Mouse (Mus musculus) forebrain, postnatal 0 days (tissue): ENCODE data around the gene Tm2d3. TPM values are rescaled to one million over a fixed set of nuclear protein-coding genes. Genes with fewer than 3 reads are reported as not detected.

Experiments used
- ATAC-seq: fragments of 200-750 bp; cut with Nextera tagmentation; 2 replicates; pipeline ENCODE4 v1.8.0; 2017; ENCODE audit warnings: mild to moderate bottlenecking, moderate library complexity
- DNase-seq: peaks from one replicate; pipeline ENCODE4 v3.0.0-alpha.2; 2015
- H3K27ac ChIP-seq: fragments of 300-500 bp; sonication (generic); 2 replicates; pipeline ENCODE4 v1.5.1; 2014; ENCODE audit warnings: low read depth, mild to moderate bottlenecking, antibody characterized with exemption, low read length, moderate library complexity, mixed read lengths
- H3K27me3 ChIP-seq: fragments of 300-500 bp; sonication (generic); 2 replicates; pipeline ENCODE4 v1.6.1; 2014; ENCODE audit warnings: mild to moderate bottlenecking, low read length, mixed read lengths; ENCODE audit not compliant: insufficient read depth
- H3K36me3 ChIP-seq: fragments of 300-500 bp; sonication (generic); 2 replicates; pipeline ENCODE4 v1.6.1; 2014; ENCODE audit warnings: mild to moderate bottlenecking, moderate library complexity; ENCODE audit not compliant: insufficient read depth
- H3K4me1 ChIP-seq: fragments of 300-500 bp; sonication (generic); 2 replicates; pipeline ENCODE4 v1.6.1; 2014; ENCODE audit warnings: antibody characterized with exemption; ENCODE audit not compliant: insufficient read depth
- H3K4me2 ChIP-seq: fragments of 300-500 bp; sonication (generic); 2 replicates; pipeline ENCODE4 v1.6.1; 2014; ENCODE audit warnings: low read depth, mild to moderate bottlenecking, moderate library complexity
- H3K4me3 ChIP-seq: fragments of 300-500 bp; sonication (generic); 2 replicates; pipeline ENCODE4 v1.5.1; 2014; ENCODE audit warnings: low read depth, low read length, mixed read lengths
- H3K9ac ChIP-seq: fragments of 300-500 bp; sonication (generic); 2 replicates; pipeline ENCODE4 v1.6.1; 2014; ENCODE audit warnings: mild to moderate bottlenecking
- H3K9me3 ChIP-seq: fragments of 300-500 bp; sonication (generic); 2 replicates; pipeline ENCODE4 v1.6.1; 2016; ENCODE audit warnings: low read length
- CTCF ChIP-seq: sonication (generic); IDR thresholded peaks from 2 replicates; pipeline ENCODE4 v1.5.1; 2016; ENCODE audit warnings: antibody characterized with exemption, control low read depth, low read depth
- WGBS: fragments of 180-500 bp; shearing (Covaris S2); extraction: QIAGEN DNeasy Blood & Tissue Kit; methylation state at CpG from one replicate; pipeline ENCODE4 v1.1.7; 2014; 5-methylcytosine and 5-hydroxymethylcytosine counted together
- polyA plus RNA-seq: library from polyadenylated mRNA; unstranded; fragments of >200 nt; fragmentation: Nextera tagmentation; extraction: Ambion mirVana; gene quantifications from 2 replicates; pipeline ENCODE4 v1.2.1, GENCODE M21; 2015
- total RNA-seq: library from RNA; depleted of rRNA; stranded (reverse); fragments of >200 nt; gene quantifications from 2 replicates; pipeline ENCODE4 v1.2.3, GENCODE M21; 2014; rRNA removed

The Tm2d3 gene
- total and polyA plus RNA-seq, 2 experiments from 2014 or later = 94.6 to 105 TPM

DNA sequence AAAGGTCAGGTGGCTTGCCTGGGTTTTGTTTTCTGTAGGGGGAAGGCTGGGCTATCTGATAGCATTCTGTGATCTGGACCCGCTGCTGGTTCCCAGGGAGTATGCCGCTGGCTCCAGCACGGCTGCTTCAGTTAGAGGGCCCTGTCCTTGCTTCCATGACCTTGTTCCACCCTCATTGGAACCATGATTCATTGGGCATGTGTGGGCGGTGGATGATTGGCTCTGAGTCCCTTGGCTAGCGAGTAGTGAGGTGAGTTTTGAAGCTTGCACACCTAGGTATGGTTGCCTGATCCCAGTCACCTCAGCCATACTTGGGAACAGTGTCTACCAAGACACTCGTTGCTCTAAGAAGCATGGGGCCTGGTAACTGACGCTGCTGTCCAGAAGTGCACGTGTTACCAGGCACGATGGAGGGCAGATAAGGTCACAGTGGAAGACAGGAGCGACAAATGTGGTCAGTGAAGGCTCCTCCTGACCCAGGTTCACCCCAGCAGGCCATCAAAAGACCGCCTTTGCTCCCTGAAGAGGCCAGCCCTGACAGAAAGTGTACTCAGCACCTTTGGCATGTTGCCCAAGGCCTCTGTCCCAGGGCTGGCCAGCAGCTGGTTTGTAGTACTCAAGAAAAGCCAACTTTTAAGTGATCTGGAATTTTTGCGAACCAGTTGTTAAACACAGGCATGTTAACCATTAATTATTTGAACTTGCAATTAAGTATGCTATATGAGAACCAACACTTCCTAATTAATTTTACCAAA is 46.5 kb downstream of the Tm2d3 start:
- Histone ChIP-seq H3K4me2 (no peak overlapping the region), H3K36me3 (no peaks in the 10 kb centered on the region), H3K4me3 (no peak overlapping the region), H3K9ac (no peak overlapping the region), H3K27ac (no peak overlapping the region), H3K27me3 (no peaks in the 10 kb centered on the region), H3K9me3 (no peaks in the 10 kb centered on the region), H3K4me1 (no peaks in the 10 kb centered on the region)
- TF ChIP-seq CTCF = no peak
- ATAC-seq (no peak), DNase-seq (no peak)
- 88% methylated on average over 12 of the region's 12 CpGs for WGBS

- 91% methylated on average over 8 of the region's 8 CpGs for WGBS
- H3K4me2 ChIP-seq = no peak overlapping the region
- no peaks in the 10 kb centered on the region for H3K27me3 ChIP-seq
- H3K9me3 ChIP-seq = no peaks in the 10 kb centered on the region
- H3K4me3 ChIP-seq = no peak overlapping the region
- no peak overlapping the region for H3K9ac ChIP-seq
- H3K36me3 ChIP-seq = no peaks in the 10 kb centered on the region
- DNase-seq (no peak), ATAC-seq (no peak)
- H3K4me1 ChIP-seq = no peaks in the 10 kb centered on the region
- H3K27ac ChIP-seq = no peak overlapping the region
- TF ChIP-seq CTCF = no peak
Observed at GRCm38 (mm10) chr7:65742857-65743256, 51.9 kb downstream of the Tm2d3 start.

DNA sequence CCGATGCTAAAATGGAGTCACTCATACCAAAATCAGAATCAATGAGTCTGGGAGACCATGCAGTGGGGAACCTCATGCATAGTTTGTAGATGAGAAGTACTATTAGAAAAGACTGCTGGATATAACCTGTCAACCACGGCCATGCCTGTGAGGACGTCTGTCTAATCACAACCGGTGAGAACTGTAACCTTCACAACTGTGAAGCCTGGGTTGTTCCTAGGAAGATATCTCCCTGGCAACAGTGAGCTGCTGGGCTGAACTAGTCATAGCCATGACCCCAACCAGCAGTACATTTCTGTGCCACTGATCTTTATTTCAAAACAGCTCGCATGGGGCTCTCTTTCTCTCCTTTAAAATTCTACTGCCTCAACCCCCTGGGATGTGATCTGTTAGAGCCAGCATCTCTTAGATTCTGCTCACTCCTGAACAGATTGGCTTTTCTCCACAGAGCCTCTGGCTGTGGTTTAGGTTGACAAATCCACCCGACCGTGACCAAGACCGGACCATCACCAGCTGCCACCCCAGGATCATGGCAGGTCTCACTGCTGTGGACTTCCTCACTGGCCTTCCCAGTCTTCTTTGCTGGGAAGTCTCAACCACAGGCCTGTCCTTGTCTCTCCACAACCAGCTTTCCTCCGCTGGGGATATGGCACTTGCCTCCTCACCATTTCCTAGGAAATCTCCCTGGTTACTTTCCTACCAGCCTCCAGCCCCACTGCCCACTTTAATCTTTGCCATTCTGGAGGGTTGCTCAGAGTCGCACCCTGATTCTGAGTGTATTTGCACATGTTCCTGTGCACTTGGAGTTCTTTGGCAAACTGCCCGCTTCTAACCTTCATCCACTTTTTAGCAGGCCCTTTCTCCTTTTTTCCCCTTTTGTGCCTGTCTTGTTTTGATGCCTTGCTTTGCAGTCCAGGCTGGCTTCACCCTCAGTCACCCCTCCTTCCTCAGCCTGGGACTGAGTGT is 57.3 kb downstream of the Tm2d3 start:
- H3K27me3 ChIP-seq = no peaks in the 10 kb centered on the region
- no peak overlapping the region for H3K4me3 ChIP-seq
- H3K27ac ChIP-seq = no peak overlapping the region
- no peaks in the 10 kb centered on the region for H3K36me3 ChIP-seq
- no peak overlapping the region for H3K9ac ChIP-seq
- no peak for DNase-seq
- no peak for TF ChIP-seq CTCF
- 70% methylated on average over 11 of the region's 11 CpGs for WGBS
- peak; percentile 20; the same call in 1 of the 2 replicates for ATAC-seq
- H3K4me1 ChIP-seq = no peaks in the 10 kb centered on the region
- no peak overlapping the region for H3K4me2 ChIP-seq
- H3K9me3 ChIP-seq = no peaks in the 10 kb centered on the region

Other genes with a start within 250 kb of the Tm2d3 start
- 41.2 and 64.4 TPM in 2 replicates for gene Tjp1, start 163.4 kb upstream of the Tm2d3 start, total RNA-seq
- 11.6 and 15.8 TPM in 2 replicates for gene Tjp1, start 163.4 kb upstream of the Tm2d3 start, polyA plus RNA-seq
- 26.3 and 30.8 TPM in 2 replicates for gene Tarsl2, start 46.3 kb upstream of the Tm2d3 start, total RNA-seq
- gene Tarsl2, start 46.3 kb upstream of the Tm2d3 start, polyA plus RNA-seq = 16.9 and 19.5 TPM in 2 replicates
- gene Pcsk6, start 170.6 kb downstream of the Tm2d3 start, total RNA-seq = 8.2 and 10.2 TPM in 2 replicates
- 1.6 and 2.4 TPM in 2 replicates for gene Pcsk6, start 170.6 kb downstream of the Tm2d3 start, polyA plus RNA-seq